Mouse (Mus musculus) adrenal gland, postnatal 14 days (tissue): ENCODE data around the gene Vsir. TPM values are rescaled to one million over a fixed set of nuclear protein-coding genes. Genes with fewer than 3 reads are reported as not detected.

Experiments
- DNase-seq: peaks from one replicate; pipeline ENCODE4 v3.0.0; 2021; ENCODE audit warnings: mixed read lengths
- total RNA-seq: library from RNA; stranded (reverse); gene quantifications from 2 replicates; pipeline ENCODE4 v1.2.3, GENCODE M21; 2021

Gene Vsir
- total RNA-seq, 1 experiment from 2014 or later, result 12.8 TPM

DNA sequence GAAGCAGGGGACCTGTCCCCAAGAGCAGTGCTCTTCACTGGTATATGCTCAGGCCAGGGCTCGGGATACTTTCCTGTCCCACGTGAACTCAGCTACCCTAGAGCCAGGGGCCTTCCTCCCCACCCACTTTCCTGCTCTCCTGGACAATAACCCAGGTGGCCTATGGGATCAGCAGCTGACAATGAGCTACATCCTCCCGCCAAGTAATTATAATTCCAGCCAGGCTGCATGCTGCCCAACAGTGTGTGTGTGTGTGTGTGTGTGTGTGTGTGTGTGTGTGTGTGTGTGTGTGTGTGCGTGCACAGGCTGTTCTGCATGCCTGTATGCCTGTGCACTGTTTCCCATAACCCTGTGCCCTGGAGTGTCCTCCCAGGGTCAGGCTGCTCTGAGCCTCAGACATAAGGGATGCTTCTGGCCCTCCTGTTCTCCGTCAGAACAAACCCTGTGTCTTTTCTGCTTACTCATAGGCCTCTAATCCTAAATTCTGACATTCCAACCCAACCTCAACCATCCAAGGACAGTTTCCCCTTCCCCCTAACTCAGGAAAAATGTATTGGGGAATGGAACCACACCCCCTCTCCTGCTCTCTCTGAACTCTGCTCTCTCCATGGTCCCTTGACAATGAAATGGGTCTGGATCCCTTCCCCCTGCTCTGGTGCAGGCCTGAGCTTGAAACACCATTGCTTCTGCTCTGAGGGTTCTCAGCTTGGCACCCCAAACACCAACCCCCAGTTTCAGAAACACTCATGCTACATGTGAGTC, 6.8 kb downstream of the Vsir start:
- DNase-seq, result no peak

DNA sequence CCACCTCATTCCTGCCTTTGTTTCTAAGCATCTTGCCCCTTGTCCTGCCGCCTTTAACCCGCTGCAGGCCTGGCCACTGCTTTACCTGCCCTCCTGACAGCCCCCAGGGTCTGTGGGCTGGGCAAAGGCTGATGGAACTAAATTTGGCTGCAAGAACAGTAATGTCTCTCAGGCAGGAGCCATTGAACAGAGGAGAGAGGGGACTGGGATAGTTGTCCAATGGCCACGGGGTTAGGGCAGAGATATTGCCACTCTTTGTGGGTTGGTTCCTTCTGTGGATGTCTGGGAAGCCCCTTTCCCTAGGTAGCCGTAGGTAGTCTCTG, 7.3 kb downstream of the Vsir start:
- DNase-seq, result no peak

DNA sequence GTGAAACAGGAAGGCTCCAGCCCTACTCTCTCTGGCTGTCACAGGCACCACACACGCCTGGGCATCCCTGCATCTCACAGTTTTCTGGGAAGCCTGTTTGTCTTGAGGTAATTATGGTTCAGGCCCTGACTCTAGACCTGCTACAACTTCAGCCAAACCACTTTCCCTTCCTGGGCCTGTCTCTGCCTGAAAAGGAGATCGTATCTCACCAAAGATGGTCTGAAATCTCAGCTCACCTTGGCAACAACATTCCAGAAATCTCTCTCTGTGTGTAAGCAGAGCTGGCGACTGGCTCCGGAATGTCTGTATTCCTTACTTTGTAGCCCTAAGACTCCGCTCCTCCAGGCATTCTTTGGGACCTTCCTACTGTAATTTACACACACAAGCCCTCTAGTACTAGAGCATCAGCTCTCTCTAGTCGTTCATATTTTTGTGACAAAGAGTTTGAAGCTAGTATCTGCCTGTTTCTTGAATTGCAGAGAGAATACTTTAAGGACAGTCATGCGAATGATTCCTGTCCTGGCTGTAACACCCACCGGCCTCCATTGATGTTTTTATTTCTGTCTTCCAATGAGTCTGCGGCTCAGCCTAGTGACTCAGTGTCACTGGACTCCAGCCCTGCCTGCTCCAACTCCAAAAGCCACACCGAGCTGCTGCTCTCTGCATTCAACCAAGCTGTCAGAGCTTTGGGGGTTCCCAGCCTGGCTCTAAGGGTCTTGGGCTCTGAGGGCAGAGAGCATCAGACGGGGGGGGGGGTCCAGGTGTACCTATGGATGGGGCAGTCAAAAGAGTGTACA, 8.4 kb downstream of the Vsir start:
- DNase-seq, result peak; percentile 55

DNA sequence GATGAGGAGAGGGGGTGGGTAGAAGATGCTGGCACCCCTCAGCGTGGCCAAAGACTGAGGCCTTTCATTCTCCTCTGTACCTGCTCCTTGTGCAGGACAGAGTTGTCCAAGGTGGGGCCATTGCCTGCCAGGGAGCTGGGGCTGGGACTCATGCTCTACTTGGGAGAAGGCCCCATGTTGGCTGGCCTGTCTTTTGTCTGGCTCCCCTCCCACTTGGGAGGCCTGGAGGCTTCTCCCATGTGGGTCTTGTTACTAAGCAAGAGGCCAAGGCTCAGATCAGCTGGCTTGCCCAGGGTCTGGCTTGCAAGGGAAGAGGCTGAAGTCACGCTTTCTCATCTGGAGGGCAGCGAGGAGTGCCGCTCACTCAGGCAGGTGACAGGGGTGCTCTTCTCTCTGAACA, 10.8 kb downstream of the Vsir start:
- peak; percentile 76 for DNase-seq

DNA sequence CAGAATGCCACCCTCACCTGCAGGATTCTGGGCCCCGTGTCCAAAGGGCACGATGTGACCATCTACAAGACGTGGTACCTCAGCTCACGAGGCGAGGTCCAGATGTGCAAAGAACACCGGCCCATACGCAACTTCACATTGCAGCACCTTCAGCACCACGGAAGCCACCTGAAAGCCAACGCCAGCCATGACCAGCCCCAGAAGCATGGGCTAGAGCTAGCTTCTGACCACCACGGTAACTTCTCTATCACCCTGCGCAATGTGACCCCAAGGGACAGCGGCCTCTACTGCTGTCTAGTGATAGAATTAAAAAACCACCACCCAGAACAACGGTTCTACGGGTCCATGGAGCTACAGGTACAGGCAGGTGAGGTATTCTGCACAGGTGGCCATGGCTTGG, 11.2 kb downstream of the Vsir start:
- DNase-seq, result no peak

DNA sequence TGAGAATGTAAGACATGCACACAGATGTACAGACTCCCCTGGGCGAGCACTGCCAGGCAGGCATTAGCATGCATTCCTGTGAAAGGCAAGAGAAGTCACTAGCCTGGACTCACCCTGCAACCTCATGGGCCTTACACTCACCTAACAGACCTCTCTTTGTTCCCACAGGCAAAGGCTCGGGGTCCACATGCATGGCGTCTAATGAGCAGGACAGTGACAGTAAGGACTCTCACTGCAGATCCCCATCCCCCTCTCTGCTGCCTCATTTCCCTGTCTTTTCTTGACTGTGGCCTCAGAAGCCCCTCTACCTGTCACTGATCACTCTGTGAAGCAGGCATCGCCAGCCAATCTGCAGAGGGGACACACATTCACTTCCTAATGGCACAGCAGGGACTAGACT, 12.1 kb downstream of the Vsir start:
- no peak for DNase-seq

DNA sequence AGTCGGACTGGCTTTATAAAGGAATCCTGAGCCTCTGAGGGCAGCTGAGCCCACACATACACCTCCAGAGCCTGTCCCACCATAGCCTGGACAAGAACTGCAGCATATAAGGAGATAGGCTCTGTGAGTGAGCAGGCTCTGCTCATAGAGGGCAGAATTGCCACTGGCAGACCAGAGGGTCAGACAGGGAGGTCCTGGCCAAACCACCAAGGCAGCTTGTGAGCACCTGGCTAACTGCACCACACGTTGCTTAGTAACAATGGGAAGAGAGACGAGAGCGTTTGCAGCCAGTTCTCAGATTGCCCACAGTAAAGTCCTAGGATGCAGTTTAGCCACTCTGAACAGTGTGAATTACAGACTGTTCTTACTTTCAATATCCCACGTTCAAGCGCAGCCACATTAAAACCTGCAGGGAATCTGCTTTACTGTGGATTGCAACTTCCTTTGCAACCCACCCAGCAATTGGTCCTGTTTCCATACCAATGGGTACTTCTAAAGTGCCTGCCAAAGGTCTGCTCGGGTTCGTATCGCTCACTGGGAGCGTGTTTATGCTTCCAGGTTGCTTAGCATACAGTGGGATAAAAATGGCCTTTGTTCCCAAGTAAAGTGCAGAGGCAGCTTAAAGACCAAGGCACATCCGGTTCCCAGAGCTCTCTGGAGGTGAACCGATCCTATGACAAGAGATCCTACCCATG, 15.1 kb downstream of the Vsir start:
- DNase-seq, result no peak

DNA sequence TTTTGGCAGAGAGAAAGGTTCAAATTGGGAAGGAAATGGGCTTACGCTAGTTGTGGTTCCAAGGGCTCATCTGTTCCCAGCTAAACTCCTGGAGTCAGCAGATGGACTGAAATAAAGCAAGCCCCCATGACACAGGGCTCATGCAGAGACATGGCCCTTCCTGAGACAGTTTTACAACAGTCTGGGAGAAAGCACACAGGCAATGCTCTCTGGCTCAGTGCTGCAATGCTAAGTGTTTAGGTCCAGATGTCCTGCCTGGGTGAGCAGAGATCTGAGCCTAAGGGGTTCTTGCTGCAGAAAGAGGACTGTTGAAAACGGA, 15.6 kb downstream of the Vsir start:
- no peak for DNase-seq

DNA sequence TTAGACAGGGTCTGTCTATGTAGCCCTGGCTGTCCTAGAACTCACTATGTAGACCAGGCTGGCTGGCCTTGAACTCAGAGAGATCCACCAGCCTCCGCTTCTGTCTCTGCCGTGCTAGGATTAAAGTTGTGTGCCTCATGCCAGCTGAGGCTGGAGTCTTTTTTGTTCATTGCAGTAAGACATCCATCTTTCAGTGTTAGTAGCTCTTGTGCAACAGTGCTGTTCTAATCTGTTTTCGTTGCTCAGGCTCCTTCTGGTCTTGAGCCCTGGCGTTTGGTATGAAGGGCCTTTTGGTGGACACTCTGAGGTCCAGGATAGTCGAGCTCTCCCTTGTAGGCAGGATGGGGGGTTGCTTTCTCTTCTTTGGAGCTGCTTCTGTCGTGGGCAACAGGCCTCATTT, 16.8 kb downstream of the Vsir start:
- no peak for DNase-seq

DNA sequence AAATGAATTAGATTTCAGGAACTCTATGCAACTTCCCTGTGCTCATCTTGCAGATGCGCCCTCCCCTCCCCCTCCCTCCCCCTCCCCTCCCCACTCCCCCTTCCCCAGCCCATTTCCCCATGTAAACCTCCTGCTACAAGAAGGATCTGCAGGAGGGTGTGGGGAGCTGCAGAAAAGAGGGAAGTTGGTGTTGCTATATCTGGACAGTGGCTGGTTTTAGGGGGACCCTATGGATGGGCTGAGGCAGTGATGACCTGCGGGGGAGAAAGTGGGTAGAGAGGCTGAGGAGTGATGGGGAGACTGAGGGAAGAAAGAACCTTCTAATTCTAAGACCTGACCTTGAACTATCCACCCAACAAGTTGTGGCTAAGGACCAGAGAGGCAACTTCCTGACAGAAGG, 20.5 kb downstream of the Vsir start:
- DNase-seq, result no peak

DNA sequence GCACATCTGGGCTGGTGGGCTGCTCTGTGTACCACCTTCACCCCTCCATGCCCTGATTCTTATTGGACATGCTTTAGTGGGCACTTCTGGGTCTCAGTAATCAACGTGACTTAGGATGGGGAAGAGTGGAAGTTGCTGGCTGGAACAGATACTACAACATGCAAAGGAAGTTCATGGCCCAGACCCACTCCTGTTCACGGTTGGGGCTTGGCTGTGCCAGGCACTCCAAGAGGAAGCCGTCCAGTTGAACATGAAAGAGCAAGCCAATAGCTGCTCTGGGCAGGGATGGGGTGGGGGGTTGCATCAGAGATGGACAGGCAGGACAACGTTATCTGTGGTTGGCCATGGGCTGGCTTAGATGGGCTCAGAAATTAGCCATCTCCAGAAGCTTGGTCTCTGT, 21.3 kb downstream of the Vsir start:
- DNase-seq, result no peak

DNA sequence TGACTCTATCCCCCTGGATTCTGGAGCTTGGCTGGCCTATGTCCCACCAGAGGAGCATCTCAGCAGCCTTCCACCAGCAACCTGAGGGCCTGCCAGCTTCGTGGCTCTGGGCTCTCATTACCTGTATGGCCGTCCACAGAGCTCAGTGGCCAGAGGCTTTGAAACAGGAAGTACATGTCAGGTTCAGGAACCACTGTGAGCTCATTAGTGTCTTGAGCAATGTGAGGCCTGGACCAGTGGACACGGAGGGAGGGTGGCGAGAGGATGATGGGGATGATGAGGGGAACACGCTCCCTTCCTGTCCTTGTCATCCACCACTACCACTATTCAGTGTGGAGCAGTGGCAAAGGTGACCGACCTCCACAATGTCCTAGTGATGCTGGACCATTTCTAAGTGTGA, 22.8 kb downstream of the Vsir start:
- DNase-seq, result no peak

DNA sequence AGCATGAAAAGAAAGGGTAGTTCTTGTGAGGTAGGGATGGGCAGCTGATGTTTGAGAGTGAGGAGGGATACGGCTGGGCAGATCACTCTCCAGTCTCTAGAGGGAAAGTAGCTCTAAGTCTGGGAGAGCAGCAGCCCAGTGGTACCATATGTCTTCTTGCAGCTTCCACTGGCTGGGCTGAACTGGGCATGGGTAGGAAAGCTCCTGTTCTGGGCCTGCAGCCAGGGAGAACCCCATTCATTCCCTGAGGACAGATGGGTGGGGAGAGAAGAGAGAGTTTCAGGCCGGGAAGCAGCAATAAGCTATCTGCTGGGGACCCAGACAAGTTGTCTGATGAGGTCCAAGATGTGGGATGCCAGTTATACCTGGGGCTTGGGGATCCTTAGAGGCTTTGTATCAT, 23.4 kb downstream of the Vsir start:
- peak; percentile 49 for DNase-seq

DNA sequence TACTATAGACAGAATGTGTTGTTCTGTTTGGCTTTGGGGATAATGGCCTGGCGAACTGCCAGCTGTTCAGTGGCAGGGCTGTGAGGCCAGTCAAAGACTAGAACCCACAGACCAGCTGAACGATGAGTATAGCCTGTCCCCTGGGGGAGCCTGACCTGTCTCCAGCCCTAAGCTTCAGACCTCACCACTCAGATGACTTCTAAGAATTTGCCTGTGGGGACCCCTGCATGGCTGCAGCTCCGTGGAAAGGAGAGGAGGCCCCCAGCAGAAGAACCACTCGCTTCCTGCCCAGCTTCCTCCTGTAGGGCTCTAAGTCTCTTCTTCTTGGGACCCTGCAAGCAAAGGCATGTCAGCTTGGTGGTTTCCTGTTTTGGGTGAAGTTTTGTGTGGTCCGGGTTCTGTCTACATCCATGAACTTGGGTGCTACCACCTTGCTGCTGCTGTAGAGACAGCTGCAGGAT, 24.0 kb downstream of the Vsir start:
- peak; percentile 18 for DNase-seq

DNA sequence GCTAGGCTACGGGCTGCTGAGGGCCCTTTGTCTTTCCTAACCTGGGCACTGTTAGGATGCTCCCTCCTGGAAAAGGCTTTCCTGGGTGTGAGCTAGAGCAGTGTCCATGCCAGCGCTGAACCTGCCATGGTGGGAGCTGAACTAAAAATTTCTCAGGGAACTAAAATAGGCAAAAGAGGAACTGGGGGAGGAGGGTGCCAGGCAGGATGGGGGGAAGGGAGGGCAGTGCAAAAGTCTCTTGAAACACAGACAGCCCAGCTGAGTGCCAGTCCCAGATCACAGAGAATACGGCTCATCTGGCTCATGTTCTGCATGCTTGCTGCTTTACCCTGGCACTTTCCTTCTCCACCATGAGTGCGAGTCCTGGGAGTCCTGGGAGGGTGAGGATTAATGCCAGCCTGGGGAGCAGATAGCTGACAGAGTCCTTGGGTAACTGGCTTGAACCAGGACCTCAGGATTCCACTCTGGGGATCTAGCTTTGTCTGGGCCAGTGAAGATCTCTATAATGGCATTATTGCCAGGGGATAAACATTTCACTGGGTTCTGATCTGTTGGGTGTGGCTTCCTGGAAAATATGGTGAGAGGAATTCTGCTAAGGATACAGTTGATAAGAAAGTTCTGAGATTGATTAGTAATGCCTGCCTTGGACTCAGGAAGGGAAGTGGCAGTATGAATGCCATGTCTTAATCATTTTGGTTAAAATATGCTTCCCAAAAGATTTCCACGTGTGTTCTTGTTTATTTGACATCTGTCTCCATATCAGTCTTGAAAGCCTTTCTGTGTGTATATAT, 25.1 kb downstream of the Vsir start:
- DNase-seq, result peak; percentile 48

DNA sequence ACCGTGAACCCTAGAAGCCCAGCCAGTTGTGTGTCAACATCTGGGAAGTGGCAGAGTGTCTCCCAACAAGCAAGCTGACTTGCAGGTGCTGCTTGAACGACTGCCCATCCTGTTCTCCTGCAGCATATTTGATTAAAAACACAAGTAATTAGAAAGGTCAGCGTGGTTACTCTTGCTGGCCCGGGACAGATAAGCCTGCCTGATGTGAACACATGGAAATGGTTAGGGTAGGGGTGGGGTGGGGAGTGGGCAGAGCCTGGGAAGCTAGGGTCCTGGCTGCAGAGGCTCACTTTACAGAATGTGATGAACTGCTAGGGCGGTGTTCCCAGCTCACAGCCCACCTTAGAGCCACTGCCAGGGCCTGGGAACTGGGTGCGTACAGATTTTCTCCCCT, 26.9 kb downstream of the Vsir start:
- DNase-seq, result no peak

DNA sequence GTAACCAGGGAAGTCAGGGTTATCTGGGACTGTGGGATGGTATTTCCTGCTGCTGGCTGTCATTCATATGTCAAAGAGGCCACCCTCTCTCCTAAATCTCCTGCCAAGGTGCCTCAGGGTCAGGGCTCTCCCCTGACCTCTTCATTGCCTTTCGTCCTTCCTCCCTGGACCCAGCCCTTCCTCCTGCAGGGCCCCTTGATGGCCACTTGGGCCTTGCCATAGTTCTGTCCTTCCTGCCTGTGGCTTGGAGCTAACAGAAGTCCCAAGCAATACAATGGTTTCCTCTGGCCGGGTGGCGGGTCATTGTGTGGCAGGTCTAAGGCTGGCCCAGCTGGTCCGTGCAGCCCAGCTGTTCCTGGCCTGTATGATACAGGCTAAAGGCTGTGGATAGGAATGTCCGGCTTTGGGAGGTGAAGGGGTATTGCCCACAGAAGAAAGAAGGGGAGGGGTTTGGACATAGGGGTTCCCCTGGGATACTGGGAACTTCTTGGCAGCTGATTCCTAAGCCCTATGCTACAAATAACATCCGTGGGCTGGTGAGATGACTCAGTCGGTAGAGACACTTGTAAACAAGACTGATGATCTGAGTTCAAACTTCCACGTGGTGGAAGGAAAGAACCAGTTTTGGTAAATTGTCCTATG, 27.4 kb downstream of the Vsir start:
- DNase-seq, result peak; percentile 50

DNA sequence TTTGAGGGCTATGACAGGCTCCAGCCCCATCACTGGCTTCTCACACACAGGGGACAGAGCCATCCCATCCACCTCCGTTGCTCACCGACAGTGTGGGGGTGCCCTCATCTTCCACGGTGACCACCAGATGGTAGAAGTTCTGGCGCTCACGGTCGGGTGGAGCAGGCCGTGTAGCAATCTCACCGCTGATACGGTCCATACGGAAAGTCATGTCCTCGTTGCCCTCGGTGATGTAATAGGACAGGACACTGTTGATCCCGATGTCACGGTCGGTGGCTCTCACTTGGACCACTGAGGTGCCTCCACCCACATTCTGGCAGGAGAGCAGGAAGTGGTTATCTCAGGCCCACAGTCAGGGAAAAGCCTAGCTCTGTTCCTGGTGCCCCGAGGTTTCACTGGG, 30.1 kb downstream of the Vsir start:
- no peak for DNase-seq

DNA sequence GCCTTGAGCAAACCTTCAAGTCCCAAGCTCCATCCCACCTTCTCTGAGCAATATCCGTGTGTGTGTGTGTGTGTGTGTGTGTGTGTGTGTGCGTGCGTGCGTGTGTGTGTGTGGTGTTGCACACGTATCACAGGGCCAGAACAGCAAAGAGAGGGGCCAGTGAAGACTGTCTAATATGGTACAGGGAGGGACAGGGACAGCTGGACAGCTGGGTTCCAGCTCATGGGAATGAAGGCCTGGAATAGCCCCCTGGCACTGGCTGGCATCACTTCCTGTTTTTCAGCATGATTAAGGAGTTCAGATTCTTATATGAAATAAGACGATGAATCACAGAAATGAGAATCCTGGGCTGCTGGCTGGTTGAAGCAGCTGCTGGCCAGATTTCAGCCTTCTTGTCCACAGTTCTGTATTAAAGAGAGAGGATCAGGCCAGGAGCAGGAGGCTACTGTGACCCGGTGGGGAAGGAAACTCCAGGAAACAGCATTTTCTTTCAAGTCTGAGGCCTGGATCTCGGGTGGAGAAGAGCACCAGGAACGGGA, 32.8 kb downstream of the Vsir start:
- no peak for DNase-seq

DNA sequence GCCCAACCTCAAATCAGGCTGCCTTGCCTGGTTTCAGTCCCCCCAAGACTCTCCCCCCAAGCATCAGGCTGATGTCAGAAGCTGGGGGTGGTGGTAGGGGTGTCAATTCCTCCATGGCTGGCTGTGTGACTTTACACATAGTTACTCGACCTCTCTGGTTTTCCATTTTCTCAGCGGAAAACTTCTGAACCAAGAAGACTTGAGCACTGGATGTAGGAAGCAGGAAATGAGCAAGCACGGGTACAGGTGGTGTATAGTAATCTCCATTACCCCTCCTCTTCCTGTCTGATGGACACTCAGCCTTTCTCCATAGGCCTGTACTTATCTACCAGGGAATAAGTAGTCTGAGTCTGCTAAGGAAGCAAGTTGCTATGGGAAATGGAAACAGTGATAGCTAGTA, 33.6 kb downstream of the Vsir start:
- no peak for DNase-seq

DNA sequence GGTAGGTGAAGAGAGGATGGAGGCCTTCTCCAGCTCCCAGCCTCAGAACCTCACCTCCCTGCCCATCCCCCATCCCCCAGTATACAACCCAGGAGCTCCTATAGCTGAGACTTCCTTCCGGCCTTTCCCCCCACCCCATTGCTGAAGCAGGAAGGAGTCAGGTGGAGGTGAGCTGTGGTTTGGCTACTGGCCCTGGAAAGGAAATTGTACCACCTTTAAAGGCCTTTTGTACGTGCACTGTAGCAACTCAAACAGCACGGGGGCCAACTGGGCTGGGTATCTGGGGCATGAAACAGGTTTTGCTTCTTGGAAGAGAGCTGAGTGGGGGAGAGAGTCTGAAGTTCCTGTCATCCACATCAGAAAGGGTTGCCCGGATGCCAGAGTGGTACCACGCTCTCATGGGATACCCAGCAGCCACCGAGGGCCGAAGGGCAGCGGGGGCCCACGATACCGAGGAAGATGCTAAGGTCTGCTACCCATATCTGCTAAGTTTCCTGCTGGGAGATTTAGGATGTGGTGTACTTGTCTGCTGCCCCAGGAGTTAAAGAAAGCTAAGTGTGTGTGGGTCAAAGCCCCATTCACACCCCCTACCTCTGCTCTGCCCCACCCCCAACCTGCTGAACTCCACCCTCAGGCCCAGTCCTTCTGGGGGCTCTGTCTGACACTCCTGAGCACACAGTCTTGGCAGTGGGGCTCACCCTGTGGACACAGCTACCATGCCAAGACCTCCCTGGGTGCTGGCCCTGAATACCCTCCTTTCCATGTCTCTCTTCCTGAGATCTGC, 34.7 kb downstream of the Vsir start:
- no peak for DNase-seq
